Mouse (Mus musculus): ENCODE measurements around the gene Tesc. TPM values are rescaled to one million over a fixed set of nuclear protein-coding genes. Genes with fewer than 3 reads are reported as not detected.
A peak's percentile ranks its signal among the peaks of the same experiment; 100 is the strongest.

Gene Tesc
- total RNA-seq, 2 experiments from 2014 or later = 90.0 to 94.0 TPM

DNA sequence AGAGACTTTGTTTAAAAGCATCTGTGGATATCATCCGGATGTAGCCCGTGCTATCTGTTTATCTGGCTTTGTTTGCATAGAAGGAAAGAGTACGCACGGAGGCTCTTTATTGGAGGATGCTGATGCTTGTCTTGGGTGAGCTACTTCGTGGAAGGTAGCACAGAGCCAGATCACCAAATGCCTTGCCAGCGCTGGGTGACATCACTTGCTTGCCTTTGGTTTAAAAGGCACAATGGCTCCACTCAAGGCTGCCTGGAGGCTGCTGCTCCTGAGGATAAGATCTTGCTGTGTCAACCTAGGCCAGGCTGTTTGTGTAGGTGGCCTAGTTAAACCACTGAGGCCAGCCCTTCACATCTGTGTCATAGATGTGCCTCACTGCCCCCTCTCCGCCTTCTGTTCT lies 16.7 kb upstream of the Tesc start:
- no peak for DNase-seq (ENCODE audit: low spot score in 2 of 2)
- intact Hi-C loops (cut with DNase I) = no loop called here

DNA sequence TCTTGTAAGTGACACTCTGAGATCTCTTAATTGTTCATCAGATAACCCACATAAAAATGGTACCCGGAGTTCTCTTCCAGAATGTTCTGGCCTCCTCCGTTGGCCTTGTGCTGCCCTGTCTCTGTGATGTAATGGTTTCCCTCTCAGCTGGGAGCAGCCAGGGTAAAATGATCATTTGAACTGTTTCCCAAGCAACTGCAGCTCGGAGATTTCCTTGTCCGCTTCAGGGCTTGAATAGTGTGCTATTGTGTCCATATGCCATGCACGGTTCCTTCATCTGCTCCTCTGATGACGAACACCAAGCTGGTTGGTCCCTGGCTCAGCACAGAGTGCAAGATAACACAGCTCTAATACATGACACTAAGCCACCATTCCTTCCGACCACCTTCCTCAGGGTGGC lies 15.7 kb upstream of the Tesc start:
- intact Hi-C loops (cut with DNase I) = no loop called here
- DNase-seq (ENCODE audit: low spot score in 2 of 2) = no peak

DNA sequence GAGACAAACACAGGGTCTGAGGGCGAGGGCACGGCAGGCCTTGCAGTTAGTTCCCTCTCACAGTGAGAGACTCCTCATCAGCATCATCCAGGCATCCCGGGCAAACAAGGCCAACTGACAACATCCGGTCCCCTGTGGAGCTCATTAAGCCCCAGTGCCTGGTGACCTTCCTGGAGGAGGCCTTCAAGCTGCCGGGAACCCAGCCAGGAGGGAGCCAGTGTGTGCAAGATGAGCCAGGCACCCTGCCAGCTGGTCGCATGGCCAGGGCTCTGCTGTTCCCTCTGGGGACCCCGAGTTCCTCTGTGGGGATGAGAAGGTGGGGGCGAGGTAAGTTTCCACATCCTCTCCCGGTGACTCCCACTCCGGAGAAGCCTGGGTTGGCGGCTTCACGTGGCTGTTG lies 12.5 kb upstream of the Tesc start:
- DNase-seq (ENCODE audit: low spot score in 2 of 2) = peak in 1 of 2 experiments; percentile 56
- intact Hi-C loops (cut with DNase I) = no loop called here

DNA sequence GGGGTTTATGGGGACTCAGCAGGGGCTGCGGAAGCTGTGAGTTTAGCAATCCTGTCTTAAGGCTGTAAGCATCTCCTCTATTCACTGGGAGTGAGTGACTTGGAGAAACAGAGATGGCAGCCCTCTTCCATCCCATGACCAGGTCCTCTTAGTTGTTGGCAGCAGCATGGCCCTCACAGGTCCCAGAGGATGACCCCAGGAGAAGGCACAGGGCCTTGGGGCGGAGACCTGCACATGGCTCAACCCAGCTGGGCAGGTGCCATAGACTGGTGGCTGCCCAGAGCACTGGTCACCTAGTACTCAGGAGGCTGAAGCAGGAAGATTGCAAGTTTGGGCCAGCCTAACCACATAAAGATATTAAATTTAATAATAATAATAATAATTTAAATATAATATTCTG lies 11.9 kb upstream of the Tesc start:
- intact Hi-C loops (cut with DNase I) = no loop called here
- DNase-seq (ENCODE audit: low spot score in 2 of 2) = no peak

DNA sequence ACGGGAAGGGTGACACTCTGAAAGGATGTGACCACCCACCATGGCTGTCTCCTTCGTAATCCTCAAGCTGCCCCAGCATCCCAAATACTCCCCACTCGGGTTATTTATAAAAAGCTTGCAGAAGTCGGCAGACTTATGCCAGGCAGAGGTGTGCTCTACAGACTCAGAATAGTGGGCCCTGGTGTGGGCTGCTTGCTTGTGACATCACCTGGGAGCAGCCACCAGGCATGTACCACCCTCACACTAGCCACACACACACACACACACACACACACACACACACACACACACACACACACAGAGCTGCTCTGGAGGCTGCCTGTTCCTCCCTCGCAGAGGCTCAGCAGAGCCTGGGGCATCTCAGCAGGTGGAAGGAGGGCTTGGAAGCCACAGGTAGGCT lies 10.0 kb upstream of the Tesc start:
- intact Hi-C loops (cut with DNase I) = no loop called here
- DNase-seq (ENCODE audit: low spot score in 2 of 2) = peak in 1 of 2 experiments; percentile 69

DNA sequence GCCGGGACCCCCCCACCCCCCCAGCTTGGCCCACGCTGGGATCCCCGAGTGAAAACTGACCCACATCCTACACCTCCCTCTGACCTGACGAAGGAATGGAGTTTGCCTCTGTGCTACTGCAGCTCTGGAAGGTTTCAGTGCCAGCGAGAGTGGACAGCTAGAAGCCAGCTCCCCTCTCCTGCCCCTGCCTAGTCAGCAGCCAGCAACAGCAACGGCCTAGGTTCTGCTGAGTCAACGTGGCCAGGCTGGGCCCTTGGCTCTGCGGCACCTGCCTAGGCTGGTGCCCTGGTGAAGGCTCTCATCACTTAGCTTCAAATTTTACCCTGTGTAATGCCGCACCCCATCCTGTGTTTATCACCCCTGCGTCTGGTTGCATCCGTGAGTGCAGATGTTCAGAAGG lies 7.6 kb upstream of the Tesc start:
- no peak for DNase-seq (ENCODE audit: low spot score in 2 of 2)
- intact Hi-C loops (cut with DNase I) = no loop called here

DNA sequence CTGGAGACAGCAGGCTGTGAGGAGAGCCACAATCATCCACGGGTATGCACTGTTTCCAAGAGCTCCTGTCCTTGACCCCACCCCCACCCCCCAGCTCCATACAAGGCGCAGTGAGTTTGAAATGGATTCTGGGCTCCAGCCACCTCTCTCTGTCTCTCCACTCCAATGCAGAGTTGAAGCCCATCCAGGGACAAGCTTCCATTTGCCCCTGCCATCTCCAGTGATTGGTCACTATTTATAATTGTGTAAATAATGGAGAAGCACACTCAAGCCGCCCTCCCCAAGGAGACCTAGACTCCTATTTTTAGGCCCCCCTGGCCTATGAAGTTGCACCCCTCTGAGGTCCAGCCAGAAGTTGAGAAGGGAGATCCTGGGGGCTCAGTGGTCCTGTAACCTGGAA lies 4.5 kb upstream of the Tesc start:
- no peak for DNase-seq (ENCODE audit: low spot score in 2 of 2)
- intact Hi-C loops (cut with DNase I) = no loop called here

DNA sequence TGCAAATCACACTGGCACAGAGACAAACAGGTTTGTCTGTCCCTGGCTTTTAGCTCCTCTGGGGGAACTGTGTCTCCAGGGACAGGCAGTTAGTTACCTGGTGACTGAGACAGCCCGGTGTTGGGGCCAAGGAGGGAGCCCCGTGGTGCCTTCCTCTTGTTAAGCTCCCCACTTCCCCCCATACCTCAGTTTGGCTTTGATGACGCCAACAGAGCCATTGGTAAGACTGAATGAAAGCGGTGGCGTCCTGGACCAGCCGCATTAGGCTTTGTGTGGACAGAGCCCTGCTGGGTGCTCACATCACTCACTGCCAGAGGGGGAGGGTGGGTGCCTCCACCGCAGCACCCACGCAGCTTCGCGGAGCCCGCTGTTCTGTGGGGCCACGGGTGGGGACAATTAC lies 1.7 kb upstream of the Tesc start:
- DNase-seq (ENCODE audit: low spot score in 2 of 2) = no peak
- intact Hi-C loops (cut with DNase I) = loop anchor here (5.0 kb wide), 1 partner anchor 41 kb away; no protein-coding TSS in a partner anchor

DNA sequence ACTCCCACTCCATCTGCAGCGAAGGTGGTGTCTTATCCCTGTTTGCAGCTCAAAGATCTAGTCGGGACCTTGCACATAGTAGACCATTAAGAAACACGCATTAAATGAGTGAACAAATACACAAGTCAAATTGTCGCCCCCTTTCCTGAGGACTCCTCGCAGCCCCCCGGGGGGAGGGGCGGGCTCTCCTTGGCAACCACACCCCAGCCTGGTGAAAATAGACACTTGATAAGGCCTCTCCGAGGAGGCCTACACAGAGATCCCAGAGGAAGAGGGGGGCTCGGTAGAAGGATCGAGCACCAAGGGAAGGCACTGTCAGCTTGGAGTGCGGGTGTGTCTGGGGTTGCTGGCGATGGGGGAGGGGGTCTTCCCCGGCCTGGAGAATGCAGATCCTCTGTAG lies 1.2 kb upstream of the Tesc start:
- DNase-seq (ENCODE audit: low spot score in 2 of 2) = no peak
- intact Hi-C loops (cut with DNase I) = loop anchor here (5.0 kb wide), 1 partner anchor 41 kb away; no protein-coding TSS in a partner anchor

DNA sequence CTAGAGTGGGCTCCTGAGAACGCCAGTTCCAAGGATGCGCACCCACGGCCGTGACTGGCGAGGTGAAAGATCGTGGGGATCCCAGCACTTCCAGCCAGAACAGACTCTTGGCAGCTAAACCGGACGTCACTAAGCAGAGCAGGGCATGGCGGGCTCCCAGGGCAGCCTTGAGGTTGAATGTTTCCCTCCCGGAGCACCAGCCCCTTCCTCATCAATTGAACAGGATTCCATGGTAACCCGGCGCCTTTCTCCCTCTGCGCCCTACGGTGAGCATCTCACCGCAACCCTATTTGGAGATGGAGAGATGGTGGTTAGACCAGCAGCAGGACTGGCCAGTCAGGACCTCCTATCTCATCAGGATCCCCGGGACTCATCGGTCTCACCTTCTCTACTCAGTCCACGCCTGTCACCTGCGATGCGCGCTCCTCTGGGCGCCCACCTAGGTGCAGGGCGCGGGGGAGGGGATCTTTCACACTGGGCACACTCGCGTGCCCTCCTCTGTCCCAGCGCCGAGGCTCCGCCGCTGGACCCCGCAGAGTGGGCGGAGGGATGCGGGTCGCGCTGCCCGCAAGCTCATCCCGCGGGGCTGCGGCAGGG lies 344 bp upstream of the Tesc start:
- no peak for DNase-seq (ENCODE audit: low spot score in 2 of 2)
- intact Hi-C loops (cut with DNase I) = loop anchor here (5.0 kb wide), 1 partner anchor 40 kb away; no protein-coding TSS in a partner anchor

DNA sequence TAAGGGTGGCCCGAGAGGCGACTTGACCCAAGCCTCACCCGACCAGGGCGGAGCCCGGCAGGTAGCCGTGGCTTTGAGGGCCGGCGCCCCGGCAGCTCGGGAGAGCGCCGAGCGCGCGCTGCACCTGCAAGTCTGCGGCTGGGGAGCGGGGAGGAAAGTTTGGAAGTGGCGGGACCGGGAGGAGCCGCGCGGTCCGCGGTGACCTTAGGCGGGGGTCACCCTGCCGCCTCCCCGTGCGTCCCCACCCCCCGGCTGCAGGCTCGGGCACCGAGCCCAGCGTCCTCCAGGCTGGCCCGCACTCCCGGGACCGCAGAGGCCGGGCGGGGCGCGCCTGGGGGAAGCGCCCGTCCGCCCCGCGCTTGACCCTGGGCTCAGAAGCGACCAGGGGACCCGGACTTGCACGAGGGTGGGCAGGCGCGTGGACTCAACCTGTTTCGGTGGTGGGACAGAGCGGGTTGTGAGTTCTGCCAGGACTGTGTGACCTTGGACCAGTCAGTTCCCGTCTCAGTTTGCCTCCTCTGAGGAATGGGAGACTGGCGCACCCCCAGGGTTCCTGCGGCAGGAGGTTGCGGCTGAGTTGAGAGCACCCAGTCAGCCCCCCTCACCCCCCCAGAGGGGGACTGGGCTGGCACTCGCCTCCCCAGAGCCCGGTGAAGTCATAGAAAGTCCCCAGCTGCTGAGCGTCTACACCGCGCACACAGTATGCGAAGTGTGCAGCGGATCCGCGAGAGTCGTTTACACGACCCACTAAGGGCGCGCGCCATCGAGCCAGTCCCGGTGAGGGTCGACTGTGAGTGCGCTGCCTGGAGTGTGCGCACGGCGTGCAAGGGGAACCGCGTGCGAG lies 870 bp downstream of the Tesc start:
- DNase-seq (ENCODE audit: low spot score in 2 of 2) = no peak
- intact Hi-C loops (cut with DNase I) = loop anchor here (1.0 to 5.0 kb wide), 2 partner anchors 9 to 39 kb away; no protein-coding TSS in a partner anchor

DNA sequence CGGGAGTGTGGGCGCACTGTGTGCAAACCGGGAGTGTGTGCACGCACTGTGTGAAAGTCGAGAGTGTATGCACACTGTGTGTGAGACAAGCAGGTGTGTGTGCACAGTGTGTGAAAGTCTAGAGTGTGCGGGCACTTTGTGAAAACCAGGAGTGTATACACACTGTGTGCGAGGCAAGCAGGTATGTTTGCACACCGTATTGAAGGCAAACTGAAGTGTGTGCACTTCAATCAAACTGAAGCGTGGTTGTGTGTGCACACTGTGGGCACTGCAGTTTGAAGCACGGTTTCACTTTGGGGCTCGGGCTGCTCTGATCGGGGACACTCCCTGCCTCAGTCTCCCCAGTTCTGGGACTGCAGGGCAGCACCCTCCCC lies 1.5 kb downstream of the Tesc start:
- no peak for DNase-seq (ENCODE audit: low spot score in 2 of 2)
- intact Hi-C loops (cut with DNase I) = loop anchor here (1.0 to 5.0 kb wide), 2 partner anchors 8 to 38 kb away; no protein-coding TSS in a partner anchor

DNA sequence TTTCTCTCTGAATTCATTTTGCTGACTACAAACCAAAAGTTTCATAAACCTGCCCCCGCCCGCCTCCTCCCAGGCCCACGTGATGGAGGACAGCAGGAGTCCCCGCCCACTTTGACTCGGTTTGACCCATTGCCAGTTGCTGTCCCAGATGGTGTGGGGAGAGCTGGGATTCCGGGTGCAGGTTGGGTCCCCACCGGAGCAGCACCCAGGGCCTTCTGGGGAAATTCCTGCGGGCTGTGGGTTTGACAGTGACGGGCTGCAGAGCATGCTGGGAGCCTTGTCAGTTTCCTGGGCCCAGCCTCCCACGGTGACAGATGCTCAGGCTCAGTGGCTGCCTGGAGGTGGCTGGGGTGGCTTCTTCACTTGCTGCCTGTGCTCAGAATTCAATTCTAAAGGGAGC lies 1.9 kb downstream of the Tesc start:
- intact Hi-C loops (cut with DNase I) = loop anchor here (1.0 to 5.0 kb wide), 2 partner anchors 8 to 38 kb away; no protein-coding TSS in a partner anchor
- peak; percentile 81 to 95 for DNase-seq (ENCODE audit: low spot score in 2 of 2)

DNA sequence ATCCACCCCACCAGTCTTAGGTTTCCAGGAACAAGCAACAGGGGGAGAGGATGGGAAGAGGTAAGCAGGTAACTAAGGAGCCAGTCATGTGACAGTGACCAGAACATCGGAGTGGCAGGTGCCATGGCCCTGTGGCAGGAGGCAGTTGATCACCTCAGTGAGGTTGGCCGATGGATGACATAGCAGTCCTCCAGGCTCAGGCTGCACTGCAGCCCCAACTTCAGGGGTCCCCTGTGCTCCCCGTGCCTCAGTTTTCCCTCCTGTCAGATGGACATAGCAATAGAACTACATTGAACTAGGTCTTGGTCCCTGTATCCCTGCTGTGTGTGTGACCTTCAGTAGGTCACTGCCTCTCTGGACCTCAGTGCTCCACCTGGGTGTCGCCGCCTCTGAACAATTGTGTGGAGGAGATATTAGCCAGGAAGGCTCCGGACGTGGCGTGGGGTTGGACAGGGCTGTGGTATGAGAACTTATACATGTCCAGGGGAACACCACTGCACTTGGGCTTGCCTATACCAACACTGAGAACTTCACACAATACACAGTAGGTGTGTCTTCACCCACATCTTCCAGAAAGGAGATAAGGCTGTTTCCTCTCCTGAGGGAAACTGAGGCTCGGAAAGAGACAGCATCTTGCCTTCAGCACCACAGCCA lies 2.6 kb downstream of the Tesc start:
- intact Hi-C loops (cut with DNase I) = no loop called here
- no peak for DNase-seq (ENCODE audit: low spot score in 2 of 2)

DNA sequence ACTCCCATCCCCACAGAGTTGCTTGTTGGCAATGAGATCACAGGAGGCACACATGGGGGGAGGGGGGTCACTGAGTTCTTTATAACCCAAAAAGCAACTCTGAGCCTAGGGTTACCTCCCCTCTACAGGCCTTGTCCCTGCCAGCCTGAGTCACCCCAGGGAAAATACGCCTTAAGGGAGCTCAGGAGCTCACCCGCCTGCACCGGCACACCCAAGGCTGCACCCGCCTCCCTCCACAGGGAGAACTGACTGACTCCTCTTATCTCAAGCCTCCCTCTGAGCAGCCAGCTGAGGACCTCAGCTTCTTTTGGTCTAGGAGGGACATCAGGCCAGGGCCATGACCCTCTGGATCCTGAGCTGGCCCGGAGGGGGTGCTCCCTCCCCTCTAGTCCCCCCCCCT lies 3.5 kb downstream of the Tesc start:
- no peak for DNase-seq (ENCODE audit: low spot score in 2 of 2)
- intact Hi-C loops (cut with DNase I) = no loop called here

DNA sequence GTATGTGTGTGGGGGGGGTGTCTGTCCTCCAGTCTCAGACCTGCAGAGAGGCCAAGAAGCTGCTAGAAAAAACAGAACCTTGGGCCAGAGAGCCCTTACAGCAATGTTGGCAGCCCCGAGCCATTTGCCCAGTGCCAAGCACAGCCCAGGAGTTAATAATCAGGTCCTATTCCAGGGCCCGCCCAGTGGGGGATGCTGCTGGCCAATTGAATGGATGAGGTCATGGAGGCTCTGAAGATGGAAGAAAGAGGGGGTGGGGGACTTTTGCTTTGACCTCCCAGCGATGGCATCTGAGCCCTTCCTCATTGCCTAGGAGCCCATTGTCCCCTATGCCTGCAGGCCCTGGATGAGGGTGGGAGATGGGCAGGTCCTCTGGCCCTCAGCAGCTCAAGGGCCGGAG lies 4.0 kb downstream of the Tesc start:
- no peak for DNase-seq (ENCODE audit: low spot score in 2 of 2)
- intact Hi-C loops (cut with DNase I) = no loop called here

DNA sequence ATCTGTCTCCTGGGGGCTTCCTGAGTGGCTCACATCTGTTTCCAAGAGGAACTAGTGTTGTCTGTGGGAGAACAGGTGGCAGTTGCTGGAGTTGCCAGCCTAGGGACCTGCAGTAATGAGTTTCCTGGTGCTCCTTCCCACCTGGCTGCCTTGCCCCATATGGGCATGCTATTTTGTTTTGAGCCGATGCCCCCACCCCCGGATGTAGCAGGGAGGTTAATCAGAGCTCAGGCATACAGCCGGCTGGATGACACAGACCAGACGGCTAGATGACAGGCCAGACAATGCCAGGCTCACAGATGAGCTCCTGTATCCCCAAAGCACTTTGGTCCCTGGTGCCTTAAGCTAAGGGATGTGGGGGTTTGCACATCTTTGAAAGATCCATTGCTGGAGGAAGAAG lies 5.8 kb downstream of the Tesc start:
- intact Hi-C loops (cut with DNase I) = no loop called here
- DNase-seq (ENCODE audit: low spot score in 2 of 2) = no peak

DNA sequence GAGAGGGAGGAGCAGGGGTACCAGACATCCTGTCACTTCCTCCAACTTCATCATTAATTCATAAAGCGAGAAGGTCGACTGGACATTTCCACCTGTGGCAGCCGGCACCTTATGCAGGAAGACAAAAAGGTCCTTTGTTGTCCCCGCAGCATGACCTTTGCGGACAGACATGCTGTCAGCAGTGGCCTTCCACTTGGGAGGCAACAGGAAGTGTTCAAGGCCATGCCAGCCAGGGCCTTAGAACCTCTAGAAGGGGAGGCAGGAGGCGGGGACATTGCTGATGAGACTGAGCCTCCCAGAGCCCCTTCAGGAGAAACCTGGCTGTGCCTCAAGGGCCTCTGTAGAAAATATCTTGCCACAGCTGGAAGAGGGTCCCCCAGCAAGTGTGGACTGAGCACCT lies 6.2 kb downstream of the Tesc start:
- intact Hi-C loops (cut with DNase I) = no loop called here
- DNase-seq (ENCODE audit: low spot score in 2 of 2) = no peak

DNA sequence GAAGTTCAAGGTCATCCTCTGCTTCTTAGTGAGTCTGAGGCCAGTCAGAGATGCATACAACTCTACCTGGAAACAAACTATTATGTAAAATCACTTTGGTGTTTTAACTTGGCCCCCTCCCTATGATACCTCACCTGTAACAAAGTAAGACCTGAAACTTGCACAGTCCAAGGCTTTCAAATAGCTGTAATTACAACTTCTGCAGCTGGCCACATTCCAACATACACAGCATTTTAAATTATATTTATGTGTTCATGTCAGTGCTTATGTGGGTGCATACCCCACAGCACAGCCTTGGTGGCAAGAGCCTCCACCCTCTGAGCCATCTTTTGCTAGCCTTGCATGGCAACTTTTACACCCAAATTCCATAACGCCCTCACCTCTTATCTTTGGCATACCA lies 7.1 kb downstream of the Tesc start:
- no peak for DNase-seq (ENCODE audit: low spot score in 2 of 2)
- intact Hi-C loops (cut with DNase I) = no loop called here

DNA sequence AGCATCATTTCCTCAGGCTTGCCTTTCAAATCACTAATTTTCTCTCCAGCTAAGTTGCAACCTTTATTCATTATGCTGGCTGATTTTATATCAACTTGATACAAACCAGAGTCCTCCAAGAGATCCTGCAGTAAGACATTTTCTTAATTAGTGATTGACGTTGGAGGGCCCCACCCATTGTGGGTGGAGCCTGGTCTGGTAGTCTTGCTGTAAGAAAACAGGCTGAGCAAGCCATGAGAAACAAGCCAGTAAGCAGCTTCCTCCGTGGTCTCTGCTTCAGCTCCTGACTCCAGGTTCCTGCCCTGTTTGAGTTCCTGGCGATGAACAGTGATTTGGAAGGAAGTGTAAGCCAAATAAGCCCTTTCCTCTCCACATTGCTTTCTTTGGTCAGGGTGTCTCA lies 8.2 kb downstream of the Tesc start:
- intact Hi-C loops (cut with DNase I) = no loop called here
- no peak for DNase-seq (ENCODE audit: low spot score in 2 of 2)
